Mouse (Mus musculus): Measurements from ENCODE around the gene Bcl11b.
A peak's percentile ranks its signal among the peaks of the same experiment; 100 is the strongest.

Gene Bcl11b

DNA sequence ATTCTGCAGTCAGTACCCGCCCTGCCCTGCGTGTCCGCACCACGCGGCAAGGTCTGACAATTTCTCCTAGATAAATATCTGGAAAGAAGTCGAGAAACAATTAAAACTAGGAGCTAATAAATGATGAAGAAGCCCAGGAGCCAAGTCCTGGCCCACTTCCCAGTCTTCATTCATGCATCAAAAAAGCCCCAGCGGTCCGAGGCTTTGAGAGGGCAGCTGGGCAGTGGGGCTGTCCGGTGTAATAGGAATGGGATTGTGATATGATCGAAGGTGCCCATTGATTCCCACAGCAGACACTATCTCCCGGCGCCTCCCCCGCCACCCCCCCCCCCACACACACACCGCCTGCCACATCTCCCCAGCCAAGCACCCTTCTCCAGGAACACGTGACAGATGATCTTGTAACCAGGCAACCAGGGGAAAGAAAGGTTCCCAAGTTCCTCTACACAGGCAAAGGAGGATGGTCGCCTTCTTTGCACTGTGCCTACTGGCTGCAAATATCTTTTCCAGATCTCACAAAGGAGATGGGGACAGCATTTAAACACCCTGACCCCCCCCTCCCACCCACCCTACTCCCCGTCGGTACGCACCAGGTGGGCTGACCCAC, 68.5 kb downstream of the Bcl11b start:
- no peak for DNase-seq (ENCODE audit: low read depth)

DNA sequence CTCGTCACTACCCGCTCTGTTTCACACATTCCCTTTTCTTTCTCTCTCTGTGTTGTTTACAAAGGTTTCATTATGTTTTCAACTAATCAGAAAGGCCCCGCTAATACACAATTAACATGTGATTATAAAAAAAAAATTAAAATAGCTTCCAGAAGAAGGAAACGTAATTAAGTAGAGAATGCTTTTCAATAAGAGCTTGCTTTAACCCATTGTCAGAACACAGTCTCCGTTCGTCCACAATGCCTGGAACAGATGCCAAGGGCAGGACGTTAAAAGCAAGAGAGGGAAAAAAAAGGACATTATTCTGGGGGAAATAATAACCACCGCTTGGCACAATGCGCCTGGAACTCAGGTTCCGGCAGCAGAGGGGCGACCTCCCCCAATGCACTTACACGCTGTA, 71.3 kb downstream of the Bcl11b start:
- no peak for DNase-seq (ENCODE audit: low read depth)

DNA sequence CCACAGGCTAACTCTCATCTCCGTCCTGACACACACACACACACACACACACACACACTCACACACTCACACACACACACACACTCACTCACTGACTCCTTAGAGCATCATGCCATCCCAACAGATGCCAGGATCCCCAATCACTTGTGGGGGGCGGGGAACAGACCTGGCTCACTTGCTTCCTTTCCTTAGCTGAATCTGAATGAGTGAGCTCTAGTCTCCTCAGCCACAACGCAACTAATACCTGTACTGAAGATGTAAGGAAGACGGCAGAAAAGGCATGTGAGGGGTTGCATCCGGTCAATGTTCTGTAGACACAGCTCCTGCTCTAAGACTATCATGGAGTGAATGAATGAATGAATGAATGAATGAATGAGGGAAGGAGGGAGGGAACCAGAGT, 71.9 kb downstream of the Bcl11b start:
- DNase-seq (ENCODE audit: low read depth), result peak; percentile 67

DNA sequence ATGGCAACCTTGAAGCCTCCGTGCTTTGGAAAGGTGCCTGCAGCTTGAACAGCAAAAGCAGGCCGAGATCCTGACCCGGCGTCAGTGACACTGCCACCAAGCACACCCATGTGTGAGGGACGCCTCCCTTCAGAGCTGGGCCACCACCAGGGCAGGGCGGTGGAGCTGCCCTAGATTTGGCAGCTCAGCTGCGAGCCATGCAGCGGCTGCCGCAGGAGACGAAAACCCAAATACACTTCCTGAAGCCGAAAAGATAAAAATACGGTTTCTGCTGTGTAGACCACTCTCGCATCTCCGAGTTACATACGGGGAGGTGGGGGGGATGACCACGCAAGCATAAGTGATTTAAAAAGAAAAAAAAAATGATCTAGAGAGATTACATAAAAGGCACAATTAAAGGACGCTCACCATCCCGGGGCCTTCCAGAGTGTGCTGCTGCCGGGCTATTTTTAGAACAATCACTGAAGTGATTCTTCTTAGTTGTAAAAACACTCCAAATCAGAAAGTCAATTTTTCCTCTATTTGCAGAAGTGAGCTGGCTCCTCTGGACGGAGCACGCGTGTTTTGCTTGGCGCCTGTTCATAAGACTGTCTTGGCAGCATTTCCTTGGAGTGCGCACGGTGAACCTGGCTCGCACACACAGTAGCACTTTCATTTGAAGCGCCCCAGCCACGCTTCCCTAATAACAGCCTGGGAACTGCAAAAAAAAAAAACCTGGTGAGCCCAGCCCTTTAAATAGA, 72.6 kb downstream of the Bcl11b start:
- DNase-seq (ENCODE audit: low read depth), result peak; percentile 75

DNA sequence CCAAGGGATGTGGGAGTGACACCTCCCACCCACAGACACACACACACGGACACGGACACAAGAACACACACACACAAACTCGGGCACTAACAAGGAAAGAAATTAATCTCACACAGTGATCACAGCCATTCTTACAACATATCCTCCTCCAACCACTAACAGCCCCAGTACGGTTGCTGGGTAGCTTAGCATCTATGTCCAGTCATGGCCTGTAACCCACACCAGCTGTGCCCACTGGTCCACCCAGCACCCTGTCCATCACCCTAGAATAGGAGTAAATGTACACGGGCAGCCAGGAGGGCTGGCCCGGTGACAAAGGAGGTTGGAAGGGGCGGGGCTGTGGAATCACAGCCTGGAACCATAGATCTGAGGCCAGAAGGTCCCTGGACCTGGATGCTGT, 74.5 kb downstream of the Bcl11b start:
- no peak for DNase-seq (ENCODE audit: low read depth)

DNA sequence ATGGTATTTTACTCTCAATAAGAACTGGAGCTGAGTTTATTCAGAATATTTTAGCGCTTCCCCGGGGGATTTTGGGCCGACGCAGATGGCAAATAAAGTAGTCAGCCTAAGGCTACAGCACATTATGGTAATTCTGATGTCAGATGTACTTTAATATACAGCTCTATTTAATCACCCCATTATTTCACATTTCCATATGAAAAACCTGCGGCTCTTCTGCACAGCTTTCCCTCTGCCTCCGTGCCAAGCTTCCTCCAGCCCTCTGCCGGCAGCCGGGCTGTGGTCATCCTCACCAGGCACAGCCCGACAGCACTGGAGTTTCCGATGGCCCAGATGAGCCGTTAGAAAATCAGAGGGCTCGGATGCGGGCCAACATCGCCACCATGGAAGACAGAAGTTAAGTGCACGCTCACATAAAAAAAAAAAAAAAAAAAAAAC, 74.9 kb downstream of the Bcl11b start:
- DNase-seq (ENCODE audit: low read depth), result no peak

DNA sequence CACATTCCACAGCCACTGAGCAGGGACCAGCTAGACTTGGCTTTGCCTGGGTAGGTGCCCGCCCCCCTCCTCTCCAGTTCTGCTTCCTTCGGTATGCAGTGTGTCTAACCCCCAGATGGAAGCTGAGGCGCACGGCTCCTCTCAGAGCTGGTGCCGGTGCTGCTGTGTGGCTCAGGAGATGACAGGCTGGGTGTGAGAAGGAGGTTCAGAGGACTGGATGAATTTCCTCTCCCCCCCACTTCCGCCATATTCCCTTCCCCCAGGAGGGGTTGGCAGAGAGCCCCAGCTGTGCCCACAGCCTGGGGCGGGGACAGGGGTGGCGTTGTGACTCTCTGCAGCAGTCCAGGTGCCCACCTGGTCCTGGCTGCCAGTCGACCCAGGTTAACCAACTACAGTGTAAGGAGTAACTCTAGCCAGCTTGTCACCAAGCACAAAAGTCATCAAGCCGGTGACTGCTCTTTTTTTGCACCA, 75.4 kb downstream of the Bcl11b start:
- peak; percentile 88 for DNase-seq (ENCODE audit: low read depth)

DNA sequence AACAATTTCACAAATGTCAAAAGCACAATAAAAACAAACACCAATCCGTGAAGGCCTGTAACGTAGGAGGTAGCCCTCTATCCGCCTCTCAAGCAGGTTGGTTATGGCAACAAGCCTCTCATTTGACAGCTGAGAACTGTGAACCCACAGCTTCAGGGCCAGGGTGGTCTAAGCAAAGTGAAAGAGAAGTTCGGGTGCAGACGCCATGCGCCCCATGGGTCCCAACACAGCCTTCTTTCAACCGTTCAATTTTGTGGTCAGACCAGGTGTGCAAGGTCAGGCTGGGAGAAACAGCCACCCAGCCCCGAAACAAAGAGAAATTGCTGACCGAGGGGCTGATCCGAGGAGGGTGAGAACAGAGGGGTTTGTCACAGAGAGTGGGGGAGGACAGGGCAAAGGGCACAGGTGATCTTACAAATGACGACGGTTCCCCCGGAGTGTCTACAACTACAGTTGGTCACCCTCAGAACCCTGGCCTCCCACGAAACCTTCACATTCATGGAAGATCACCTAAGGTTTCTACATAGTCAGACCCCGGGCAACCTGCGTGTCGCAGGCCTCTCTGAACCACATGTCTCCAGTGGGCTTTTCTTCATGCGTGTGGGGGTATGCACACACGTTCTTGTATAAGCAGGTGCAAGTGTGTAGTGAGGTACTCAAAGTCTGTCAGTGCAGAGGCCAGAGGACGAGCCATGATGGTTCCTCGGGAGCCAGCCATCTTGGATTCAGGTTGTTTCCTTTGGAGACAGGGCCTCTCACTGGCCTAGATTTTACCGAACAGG, 77.1 kb downstream of the Bcl11b start:
- peak; percentile 62 for DNase-seq (ENCODE audit: low read depth)

DNA sequence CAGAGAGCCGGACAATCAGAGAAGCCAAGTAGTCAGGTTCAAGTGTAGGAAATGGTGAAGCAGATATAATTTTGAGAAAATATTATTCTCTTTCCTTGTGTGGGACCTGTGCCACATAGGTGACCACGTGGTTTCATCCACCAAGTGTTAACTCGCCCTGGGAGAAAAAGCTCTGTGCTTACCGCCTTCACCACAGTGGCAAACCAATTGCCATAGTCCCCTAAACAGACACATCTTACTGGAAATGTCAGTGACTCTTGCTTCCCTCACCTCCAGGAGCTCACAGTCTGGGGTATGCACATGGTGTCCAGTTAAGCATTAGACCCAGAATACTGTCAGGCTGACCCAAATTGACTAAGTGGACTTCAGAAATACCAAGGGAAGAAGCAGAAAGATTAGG, 78.7 kb downstream of the Bcl11b start:
- no peak for DNase-seq (ENCODE audit: low read depth)

DNA sequence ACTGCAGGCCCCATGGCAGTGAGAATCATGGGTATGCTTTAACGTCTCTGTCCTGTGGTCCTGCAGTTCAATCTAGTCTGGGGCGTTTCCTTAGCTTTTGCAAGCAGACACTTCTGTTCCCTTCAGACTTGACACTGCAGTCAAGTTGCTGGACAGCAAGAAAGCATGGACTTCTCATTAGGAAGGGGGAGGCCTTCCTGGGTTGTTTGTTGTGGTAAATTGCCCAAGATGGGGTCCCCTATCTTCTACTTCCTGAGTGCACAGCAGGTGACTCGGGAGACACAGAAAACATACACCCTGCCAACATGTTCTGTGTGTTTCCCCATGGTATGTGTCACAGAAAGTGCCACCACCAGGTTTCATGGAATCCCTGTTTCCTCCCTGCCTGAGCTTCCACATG, 79.4 kb downstream of the Bcl11b start:
- DNase-seq (ENCODE audit: low read depth), result no peak

DNA sequence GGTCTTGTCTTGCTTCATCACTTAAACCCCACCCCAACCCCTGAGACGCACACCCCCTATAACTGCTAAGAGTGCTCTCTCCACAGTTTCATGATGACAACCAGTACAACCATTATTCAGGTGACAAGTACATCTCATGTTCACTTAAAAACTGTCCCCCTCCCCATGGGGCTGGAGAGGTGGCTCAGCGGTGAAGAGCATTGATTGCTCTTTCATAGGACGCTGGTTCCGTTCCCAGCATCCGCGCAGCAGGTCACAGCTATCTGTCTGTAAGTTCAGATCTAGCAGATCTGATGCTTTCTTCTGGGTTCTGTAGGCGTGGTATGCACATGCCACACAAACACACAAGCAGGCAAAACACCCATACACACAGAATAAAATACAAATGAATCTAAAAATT, 81.2 kb downstream of the Bcl11b start:
- DNase-seq (ENCODE audit: low read depth), result no peak

DNA sequence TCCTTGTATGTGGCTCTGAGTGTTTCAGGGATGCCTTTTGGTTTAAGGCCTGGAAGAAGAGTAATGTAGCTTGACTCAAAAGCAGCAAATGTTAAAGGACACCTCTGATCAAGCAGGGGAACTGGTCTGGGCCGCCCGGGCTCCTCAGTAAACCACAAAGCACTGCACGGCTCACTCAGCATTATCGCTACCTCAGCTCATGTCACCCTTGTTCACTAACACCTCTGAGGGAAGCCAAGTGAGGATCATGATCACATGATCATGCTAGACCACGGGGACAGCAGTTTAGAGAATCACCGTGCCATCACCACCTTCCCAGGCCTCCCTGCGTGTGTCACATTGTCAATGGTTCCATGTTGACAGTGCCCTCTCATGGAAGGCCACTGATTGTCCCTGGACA, 81.8 kb downstream of the Bcl11b start:
- no peak for DNase-seq (ENCODE audit: low read depth)

DNA sequence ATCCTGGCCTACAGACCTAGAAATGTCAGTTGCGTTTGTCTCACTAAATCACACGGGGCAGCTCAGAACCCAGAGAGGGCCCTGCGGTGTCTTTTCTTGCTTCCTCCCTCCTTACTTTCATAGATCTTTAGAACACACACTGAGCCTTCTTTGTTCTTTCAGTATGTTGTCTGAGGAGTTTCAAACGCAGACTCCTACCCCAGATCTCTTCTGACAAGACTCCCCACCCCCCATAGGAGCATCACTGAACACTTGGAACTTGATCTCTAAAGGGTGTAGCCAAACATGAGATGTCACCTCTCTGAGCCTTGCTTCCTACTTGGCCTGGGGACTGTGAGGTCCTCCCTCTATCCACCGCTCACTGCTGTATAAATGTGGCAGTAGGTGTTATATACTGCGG, 82.2 kb downstream of the Bcl11b start:
- DNase-seq (ENCODE audit: low read depth), result peak; percentile 91

DNA sequence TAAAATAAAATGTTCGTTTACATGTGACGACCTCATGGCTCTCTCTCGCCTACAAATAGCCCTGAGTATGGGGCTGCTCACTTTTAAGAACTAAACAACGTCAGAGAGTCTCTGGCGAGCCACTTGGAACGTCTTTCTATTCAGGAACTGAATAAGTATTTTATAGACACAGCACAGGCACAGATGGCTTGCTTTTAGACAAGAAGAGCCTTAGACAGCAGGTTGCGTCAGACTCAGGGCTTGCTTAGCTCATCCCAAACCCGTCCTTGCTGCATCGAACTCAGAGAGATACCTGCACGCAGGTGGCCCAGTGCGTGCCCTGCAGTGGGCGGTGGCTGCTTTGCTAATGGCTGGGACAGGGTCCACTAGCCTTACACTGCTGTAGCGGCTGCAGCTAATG, 82.7 kb downstream of the Bcl11b start:
- no peak for DNase-seq (ENCODE audit: low read depth)

DNA sequence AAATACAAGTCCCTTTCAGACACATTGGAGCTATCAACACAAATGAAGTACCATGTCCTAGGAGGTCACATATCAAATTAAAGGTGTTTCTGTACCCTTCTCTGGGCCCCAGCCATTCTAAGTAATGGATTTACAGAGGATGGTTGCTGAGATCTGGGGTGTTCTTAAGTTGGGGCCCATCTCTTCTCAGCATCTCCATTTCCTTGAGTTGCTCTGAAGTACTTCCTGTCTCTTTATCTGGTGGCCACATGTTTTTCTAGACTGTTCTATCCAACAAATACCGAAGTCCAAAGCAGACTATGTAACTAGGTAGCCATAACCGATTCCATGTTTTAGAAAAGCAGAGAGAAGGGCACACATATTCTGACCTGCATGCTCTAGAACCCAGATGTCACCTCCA, 83.3 kb downstream of the Bcl11b start:
- DNase-seq (ENCODE audit: low read depth), result peak; percentile 73

DNA sequence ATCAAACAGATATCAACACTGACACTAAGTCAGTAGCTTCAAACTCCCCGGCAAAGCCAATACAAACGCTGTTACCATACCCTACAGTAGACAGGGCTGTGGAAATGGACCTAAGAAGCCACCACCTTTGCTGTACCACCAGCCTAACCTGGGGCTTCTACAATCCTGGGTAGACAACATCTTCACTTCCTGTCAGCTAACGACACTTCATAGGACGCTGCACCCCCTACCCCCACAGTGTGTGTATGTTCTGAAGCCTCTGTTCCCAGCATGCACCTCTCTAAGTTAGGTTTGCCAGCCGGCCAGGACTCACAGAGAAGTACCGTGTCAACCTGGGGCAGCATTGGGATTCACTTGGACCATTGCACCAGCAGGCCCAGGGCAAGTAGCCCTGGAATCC, 84.6 kb downstream of the Bcl11b start:
- DNase-seq (ENCODE audit: low read depth), result peak; percentile 84

DNA sequence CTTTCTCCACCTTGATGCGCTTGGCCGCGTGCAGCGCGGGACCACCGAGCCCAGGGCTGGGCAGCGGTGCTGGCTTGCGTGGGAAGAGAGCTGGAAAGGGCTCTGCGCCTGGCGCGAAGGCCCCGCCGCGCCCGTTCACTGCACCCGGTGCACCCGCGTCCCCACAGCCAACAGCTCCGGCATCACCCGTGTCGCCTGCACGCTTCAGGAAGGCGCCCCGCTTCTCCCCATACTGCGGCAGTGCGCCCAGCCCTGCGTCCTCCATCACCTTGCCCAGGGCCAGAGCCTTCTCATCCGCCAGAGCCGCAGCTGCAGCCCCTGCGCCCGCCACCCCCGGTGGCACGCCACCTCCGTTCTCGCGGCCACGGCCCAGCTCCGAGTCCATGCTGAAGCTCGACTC, 87.4 kb downstream of the Bcl11b start:
- DNase-seq (ENCODE audit: low read depth), result no peak

DNA sequence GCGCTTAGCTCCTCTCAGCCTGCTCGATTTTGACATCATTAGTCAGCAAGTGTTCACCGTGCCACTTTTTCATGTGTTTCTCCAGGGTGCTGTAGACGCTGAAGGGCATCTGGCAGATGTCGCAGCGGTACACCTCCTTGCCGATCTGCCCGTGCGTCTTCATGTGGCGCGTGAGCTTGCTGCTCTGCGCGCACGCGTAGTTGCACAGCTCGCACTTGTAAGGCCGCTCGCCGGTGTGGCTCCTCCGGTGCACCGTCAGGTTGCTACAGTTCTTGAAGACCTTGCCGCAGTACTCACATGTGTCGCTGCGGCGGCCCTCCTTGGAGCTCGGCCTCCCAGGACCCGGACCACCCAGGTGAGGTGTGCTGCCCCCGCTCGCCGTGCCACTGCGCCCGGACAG, 88.0 kb downstream of the Bcl11b start:
- peak; percentile 21 for DNase-seq (ENCODE audit: low read depth)

DNA sequence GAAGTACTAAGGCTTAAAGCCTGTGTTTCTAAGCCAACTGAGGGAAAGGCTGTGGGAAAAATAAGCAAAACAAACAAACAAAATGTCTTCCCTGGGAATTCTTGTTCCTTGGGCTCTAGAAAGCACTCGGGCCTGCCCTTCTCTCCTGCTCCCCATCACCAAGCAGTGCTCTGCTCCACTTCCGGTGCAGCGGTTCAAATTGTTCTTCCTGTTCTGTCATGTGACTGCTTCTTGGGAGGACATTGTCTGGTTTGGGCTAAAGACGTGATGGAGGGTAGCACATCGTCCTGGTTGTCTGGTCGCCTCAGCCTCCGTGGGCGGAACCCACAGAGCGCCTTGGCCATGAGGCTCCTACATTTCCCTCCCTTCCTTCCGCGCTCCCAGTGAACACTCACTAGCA, 94.6 kb downstream of the Bcl11b start:
- DNase-seq (ENCODE audit: low read depth), result peak; percentile 59

DNA sequence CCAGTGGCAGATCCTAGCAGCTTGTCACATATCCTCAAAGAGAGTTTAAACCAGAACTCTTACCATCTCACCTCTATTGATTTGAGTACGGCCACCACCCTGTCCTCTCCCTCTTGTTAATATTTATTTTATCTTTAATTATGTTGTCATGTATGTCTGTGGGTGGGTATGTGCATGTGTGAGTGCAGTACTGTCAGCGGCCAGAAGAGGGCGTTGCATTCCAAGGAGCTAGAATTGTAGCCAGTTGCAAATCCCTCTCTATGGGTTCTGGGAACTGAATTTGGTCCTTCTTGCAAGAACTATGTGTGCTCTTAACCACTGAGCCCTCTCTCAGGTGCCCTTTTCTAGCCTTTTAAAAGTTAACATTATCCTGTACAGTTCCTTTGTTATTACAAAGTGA, 98.1 kb downstream of the Bcl11b start:
- DNase-seq (ENCODE audit: low read depth), result peak; percentile 45

DNA sequence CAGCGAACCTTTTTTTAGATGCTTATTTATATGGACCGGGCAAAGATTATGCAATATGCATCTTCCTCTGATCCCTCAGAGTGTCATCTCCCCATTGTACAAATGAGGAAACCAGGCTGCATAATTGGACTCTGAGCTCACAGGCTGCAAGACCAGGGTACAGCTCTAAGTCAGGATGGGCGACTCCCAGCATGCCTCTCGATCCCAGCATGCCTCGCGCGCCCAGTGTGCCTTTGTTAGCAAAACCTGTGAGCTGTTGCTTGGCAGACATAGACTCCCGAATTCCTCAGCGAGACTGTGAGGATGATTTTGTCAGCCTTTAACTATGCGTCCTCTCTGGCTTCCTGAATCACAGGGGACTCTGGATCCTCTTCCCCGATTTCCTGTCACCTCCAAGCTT, 98.9 kb downstream of the Bcl11b start:
- peak; percentile 16 for DNase-seq (ENCODE audit: low read depth)

DNA sequence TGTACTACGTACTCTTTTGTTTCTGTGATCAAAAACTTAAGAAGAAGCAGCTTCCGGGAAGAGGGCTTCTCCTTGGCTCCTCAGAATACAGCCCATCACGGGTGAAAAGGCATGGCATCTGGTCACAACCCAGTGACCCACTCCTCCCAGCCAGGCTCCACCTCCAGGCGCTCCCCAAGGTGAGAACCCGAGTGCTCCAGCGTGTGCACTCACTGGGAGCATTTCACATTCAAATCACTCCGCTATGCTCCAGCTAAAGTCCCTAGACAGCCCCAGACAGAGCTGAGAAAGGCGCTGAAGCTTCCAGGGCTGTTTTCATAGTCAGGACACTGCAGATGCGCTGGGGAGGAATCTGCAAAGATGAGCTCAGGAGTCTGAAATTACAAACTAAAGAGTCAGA, 99.5 kb downstream of the Bcl11b start:
- DNase-seq (ENCODE audit: low read depth), result no peak

DNA sequence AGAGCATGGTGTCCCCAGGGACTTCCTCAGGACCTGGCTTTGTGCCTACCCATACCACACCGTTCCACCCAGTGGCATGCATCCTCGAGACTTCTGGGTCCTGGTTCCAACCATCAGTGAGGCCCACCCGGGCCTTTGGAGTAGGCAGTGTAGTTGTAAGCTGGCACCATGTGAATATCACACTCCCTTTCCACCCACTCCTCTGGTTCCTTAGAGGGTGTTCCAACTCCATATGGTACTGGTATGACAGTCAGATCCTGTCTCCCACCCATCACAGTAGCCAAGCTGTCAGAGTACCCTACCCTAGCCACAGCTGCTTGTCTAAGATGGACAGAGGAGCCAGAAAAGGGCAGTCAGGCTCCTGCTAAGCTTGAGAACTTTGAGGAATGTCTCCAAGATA, 112.0 kb downstream of the Bcl11b start:
- no peak for DNase-seq (ENCODE audit: low read depth)
